ENCODE assay signal across 17 mouse cellular contexts in the genomic region with DNA sequence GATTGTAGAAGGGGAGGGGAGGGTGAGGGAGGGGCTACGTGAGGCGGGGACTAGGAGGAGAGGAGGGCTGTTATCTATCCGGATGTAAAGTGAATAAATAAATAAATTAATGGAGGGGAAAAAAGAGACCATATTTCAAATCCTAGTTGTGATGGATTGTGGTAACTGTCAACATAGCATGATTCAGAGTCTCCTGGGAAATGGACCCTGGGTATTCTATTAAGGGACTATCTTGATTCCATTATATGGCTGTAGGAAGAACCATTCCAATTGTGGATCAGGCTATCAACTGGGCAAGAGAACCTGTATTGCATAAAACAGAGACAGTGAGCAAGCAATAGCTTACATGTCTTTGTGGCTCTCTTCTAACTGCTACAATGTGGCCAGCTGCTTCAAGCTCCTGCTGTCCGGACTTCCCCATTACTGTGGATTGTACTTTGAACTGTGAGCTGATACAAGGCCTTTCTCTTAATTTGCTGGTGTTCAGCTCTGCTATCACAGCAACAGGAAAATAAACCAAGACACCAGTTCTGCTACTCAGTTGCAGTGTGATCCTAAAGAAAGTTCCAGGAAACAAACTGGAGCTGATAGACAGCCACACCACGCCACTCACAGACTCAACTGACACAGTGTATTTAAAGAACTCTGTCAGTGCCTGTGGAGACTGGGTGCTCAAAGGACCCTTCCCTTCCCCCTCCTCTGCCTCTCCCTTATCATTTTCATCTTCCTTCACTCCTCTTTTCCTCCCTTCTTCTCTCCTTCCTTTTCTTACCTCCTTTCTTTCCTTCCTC.
A peak's percentile ranks its signal among the peaks of the same experiment; 100 is the strongest.
DNase-seq lines count a peak whose midpoint lies in the region; ATAC-seq and TF ChIP-seq lines count a peak whose summit lies in the region.
"Had no signal": no experiment of that assay in that cellular context is flagged by ENCODE, and none has a peak within 500 bp of the region (broad histone marks: within the 10 kb centered on the region; RNA-seq: fewer than 3 reads in every experiment).

No protein-coding gene starts in this region.

- H3K4me1 ChIP-seq in kidney, embryonic 16.5 days (ENCODE audit: insufficient read depth, low read length): peaks cover 28% of the 10 kb centered on the region
- peaks cover 6 to 7% of the 10 kb centered on the region in 2 experiments for H3K4me1 ChIP-seq in MEL (ENCODE audit: control insufficient read depth in 1 of 2, insufficient read depth in 2 of 2, low read length in 2 of 2)
- peaks cover 51% of the 10 kb centered on the region for H3K4me1 ChIP-seq in hindbrain, embryonic 10.5 days (replicated peaks)

- no peak for ATAC-seq in kidney, embryonic 16.5 days (ENCODE audit: low FRiP score, low TSS enrichment)
- 0 out of 2 replicates have a peak, but pooled peaks have one; percentile 10 for ATAC-seq in megakaryocyte-erythroid progenitor cell, adult 5-6 weeks (replicated peaks; ENCODE audit: low FRiP score, low TSS enrichment, poor library complexity, severe bottlenecking)
- ATAC-seq: CD4-positive, CD25-positive, alpha-beta regulatory T cell, adult 4 months; Patski had no signal

- no peak for TF ChIP-seq EP300 in MEL (IDR thresholded peaks at IDR 0.05; ENCODE audit: low read depth in 1 of 2, low read length in 2 of 2)

- no peak for TF ChIP-seq CTCF in MEL (IDR thresholded peaks at IDR 0.05 in 2 of 3, conservative IDR thresholded peaks at IDR 0.05 in 1 of 3; ENCODE audit: control insufficient read depth in 1 of 3, insufficient read depth in 1 of 3, low read depth in 2 of 3, low read length in 3 of 3, poor library complexity in 1 of 3, severe bottlenecking in 1 of 3)

- H3K9ac ChIP-seq in kidney, embryonic 16.5 days (replicated peaks; ENCODE audit: low read length): no peak overlapping the region
- no peak overlapping the region for H3K9ac ChIP-seq in MEL (ENCODE audit: control insufficient read depth, low read depth, low read length, poor library complexity, severe bottlenecking)

- 52% methylated on average over 5 of the region's 5 CpGs for WGBS in kidney, embryonic 16.5 days
- 28% methylated on average over 5 of the region's 5 CpGs for WGBS in large intestine, adult 2 months
- 57% methylated on average over 5 of the region's 5 CpGs for WGBS in hindbrain, embryonic 10.5 days

- no peak for TF ChIP-seq RAD21 in MEL (IDR thresholded peaks at IDR 0.05; ENCODE audit: low read depth, low read length)

- no peaks in the 10 kb centered on the region for H3K36me3 ChIP-seq in kidney, embryonic 16.5 days (ENCODE audit: insufficient read depth, low read length)
- peaks cover 0 to 4% of the 10 kb centered on the region in 2 experiments; a peak in 1 of 4 replicates for H3K36me3 ChIP-seq in MEL (ENCODE audit: control insufficient read depth in 1 of 2, insufficient read depth in 2 of 2, low read length in 2 of 2)
- no peaks in the 10 kb centered on the region for H3K36me3 ChIP-seq in hindbrain, embryonic 10.5 days
- H3K36me3 ChIP-seq: midbrain, embryonic 10.5 days had no signal

- H3K27ac ChIP-seq in kidney, embryonic 16.5 days (ENCODE audit: low read length): no peak overlapping the region
- H3K27ac ChIP-seq in MEL (ENCODE audit: control insufficient read depth, low read depth, low read length): no peak overlapping the region
- no peak overlapping the region for H3K27ac ChIP-seq in hindbrain, embryonic 10.5 days
- H3K27ac ChIP-seq: midbrain, embryonic 10.5 days had no signal

- peak; percentile 63 for DNase-seq in kidney, adult 9 months
- DNase-seq in MEL (ENCODE audit: low read depth, low spot score) (peak; percentile 52), adipocyte (ENCODE audit: low spot score) (no peak)
- DNase-seq in large intestine, adult 2 months (ENCODE audit: low read depth, low spot score): peak; percentile 69
- no peak for DNase-seq in hindbrain, embryonic 10.5 days (ENCODE audit: low spot score)
- DNase-seq in T-cell, adult 2 months (ENCODE audit: low spot score): no peak
- DNase-seq: adrenal gland, adult 8-10 months; heart, adult 18-20 months; heart, postnatal 14 days; kidney, adult 18-20 months; thymus, postnatal 36 days had no signal

- no peak overlapping the region for H3K4me3 ChIP-seq in kidney, embryonic 16.5 days (ENCODE audit: low read length)
- no peak overlapping the region for H3K4me3 ChIP-seq in MEL (ENCODE audit: control insufficient read depth in 1 of 2, insufficient read depth in 1 of 2, low read depth in 2 of 2, low read length in 2 of 2)
- no peak overlapping the region for H3K4me3 ChIP-seq in hindbrain, embryonic 10.5 days
- H3K4me3 ChIP-seq: erythroblast, embryonic 14.5 days; midbrain, embryonic 10.5 days had no signal

- TF ChIP-seq POLR2A in MEL (IDR thresholded peaks at IDR 0.05; ENCODE audit: control insufficient read depth in 1 of 2, insufficient read depth in 1 of 2, low read depth in 1 of 2, low read length in 2 of 2, poor library complexity in 1 of 2): no peak

- no peaks in the 10 kb centered on the region for H3K79me2 ChIP-seq in MEL (ENCODE audit: control insufficient read depth, insufficient read depth, low read length, poor library complexity)

- H3K4me2 ChIP-seq in kidney, embryonic 16.5 days (replicated peaks; ENCODE audit: low read depth, low read length): no peak overlapping the region

- H3K9me3 ChIP-seq in kidney, embryonic 16.5 days (ENCODE audit: low read length): no peaks in the 10 kb centered on the region
- no peaks in the 10 kb centered on the region for H3K9me3 ChIP-seq in MEL (replicated peaks; ENCODE audit: insufficient read depth, low read length)
- H3K9me3 ChIP-seq in hindbrain, embryonic 10.5 days: no peaks in the 10 kb centered on the region
- H3K9me3 ChIP-seq: midbrain, embryonic 10.5 days had no signal

- no peaks in the 10 kb centered on the region for H3K27me3 ChIP-seq in kidney, embryonic 16.5 days (ENCODE audit: insufficient read depth, low read length)
- H3K27me3 ChIP-seq in MEL (ENCODE audit: control insufficient read depth in 1 of 2, insufficient read depth in 2 of 2, low read length in 2 of 2): no peaks in the 10 kb centered on the region
- H3K27me3 ChIP-seq in hindbrain, embryonic 10.5 days (ENCODE audit: insufficient read depth, poor library complexity, severe bottlenecking): peaks cover 48% of the 10 kb centered on the region
- H3K27me3 ChIP-seq: Patski had no signal

TF ChIP-seq in MEL, 35 proteins besides CTCF, POLR2A, EP300 and RAD21:
- TF ChIP-seq SMC3 (IDR thresholded peaks at IDR 0.05; ENCODE audit: low read depth, low read length) (no peak), HCFC1 (IDR thresholded peaks at IDR 0.05; ENCODE audit: low read depth, low read length) (no peak), POLR2AphosphoS5 (IDR thresholded peaks at IDR 0.05; ENCODE audit: borderline replicate concordance, low read depth, low read length) (no peak), CHD2 (IDR thresholded peaks at IDR 0.05; ENCODE audit: low read length) (no peak), E2F4 (IDR thresholded peaks at IDR 0.05; ENCODE audit: borderline replicate concordance, low read depth, low read length) (no peak), USF2 (IDR thresholded peaks at IDR 0.05; ENCODE audit: borderline replicate concordance in 1 of 2, insufficient read depth in 1 of 2, low read depth in 1 of 2, low read length in 2 of 2) (no peak), MYC (IDR thresholded peaks at IDR 0.05; ENCODE audit: low read depth, low read length) (no peak), TBP (IDR thresholded peaks at IDR 0.05; ENCODE audit: low read depth, low read length) (no peak), GABPA (IDR thresholded peaks at IDR 0.05; ENCODE audit: low read depth, low read length) (no peak), JUND (IDR thresholded peaks at IDR 0.05; ENCODE audit: low read depth, low read length) (no peak), CHD1 (IDR thresholded peaks at IDR 0.05; ENCODE audit: low read depth, low read length) (no peak), ZNF384 (IDR thresholded peaks at IDR 0.05; ENCODE audit: low read depth, low read length) (no peak), RCOR1 (IDR thresholded peaks at IDR 0.05; ENCODE audit: low read depth, low read length) (no peak), BHLHE40 (IDR thresholded peaks at IDR 0.05; ENCODE audit: borderline replicate concordance, low read depth, low read length) (no peak), POLR2AphosphoS2 (IDR thresholded peaks at IDR 0.05; ENCODE audit: low read length) (no peak), ETS1 (IDR thresholded peaks at IDR 0.05; ENCODE audit: low read depth, low read length) (no peak), GATA1 (IDR thresholded peaks at IDR 0.05; ENCODE audit: low read depth, low read length) (no peak), NRF1 (IDR thresholded peaks at IDR 0.05; ENCODE audit: insufficient read depth, low read depth, low read length, poor library complexity, severe bottlenecking) (no peak), MAX (IDR thresholded peaks at IDR 0.05; ENCODE audit: low read length) (no peak)
TF ChIP-seq in MEL: peak in this region for 0.

Comparison
In these comparisons a context has a peak if more than half of its experiments do, and no peak if none do; other contexts are left out.
1. DNase-seq: peak in kidney, adult 9 months (single experiment), MEL (single experiment) and large intestine, adult 2 months (single experiment); none in hindbrain, embryonic 10.5 days (single experiment), T-cell, adult 2 months (single experiment) and adipocyte (single experiment).